Mouse (Mus musculus) cerebellum, adult 11 months (tissue): ENCODE data around the gene Nrxn3.

Source experiments
- DNase-seq: peaks from one replicate; pipeline ENCODE4 v3.0.0; 2022

Nrxn3 gene

GRCm38 (mm10) chr12:88722691-88723070 lies at the start of gene Nrxn3:
Gene Nrxn3, plus strand, starts transcription at chr12:88722876.
- DNase-seq, result peak; percentile 10

GRCm38 (mm10) chr12:88704159-88704846 lies 18.4 kb upstream of the Nrxn3 start:
- DNase-seq, result no peak

- DNase-seq, result no peak
Measured at GRCm38 (mm10) chr12:88705959-88706358, 16.7 kb upstream of the Nrxn3 start.

- no peak for DNase-seq
Measured at GRCm38 (mm10) chr12:88707786-88708185, 14.9 kb upstream of the Nrxn3 start.

GRCm38 (mm10) chr12:88709223-88709622 lies 13.5 kb upstream of the Nrxn3 start:
- DNase-seq, result no peak

GRCm38 (mm10) chr12:88713456-88713855 lies 9.2 kb upstream of the Nrxn3 start:
- no peak for DNase-seq

GRCm38 (mm10) chr12:88722031-88722690 lies 515 bp upstream of the Nrxn3 start:
- no peak for DNase-seq

- no peak for DNase-seq
Measured at GRCm38 (mm10) chr12:88726316-88726715, 3.6 kb downstream of the Nrxn3 start.

- DNase-seq, result no peak
Measured at GRCm38 (mm10) chr12:88726755-88727154, 4.1 kb downstream of the Nrxn3 start.

- no peak for DNase-seq
Measured at GRCm38 (mm10) chr12:88730720-88731119, 8.0 kb downstream of the Nrxn3 start.

GRCm38 (mm10) chr12:88735045-88735444 lies 12.4 kb downstream of the Nrxn3 start:
- no peak for DNase-seq

- no peak for DNase-seq
Measured at GRCm38 (mm10) chr12:88737081-88737480, 14.4 kb downstream of the Nrxn3 start.

- DNase-seq, result no peak
Measured at GRCm38 (mm10) chr12:88738616-88739015, 15.9 kb downstream of the Nrxn3 start.

- DNase-seq, result no peak
Measured at GRCm38 (mm10) chr12:88746788-88747187, 24.1 kb downstream of the Nrxn3 start.

- DNase-seq, result no peak
Measured at GRCm38 (mm10) chr12:88764791-88765190, 42.1 kb downstream of the Nrxn3 start.

GRCm38 (mm10) chr12:88774666-88775065 lies 52.0 kb downstream of the Nrxn3 start:
- no peak for DNase-seq

- DNase-seq, result no peak
Measured at GRCm38 (mm10) chr12:88778036-88778435, 55.4 kb downstream of the Nrxn3 start.

GRCm38 (mm10) chr12:88784199-88785147 lies 61.8 kb downstream of the Nrxn3 start:
- no peak for DNase-seq

- DNase-seq, result no peak
Measured at GRCm38 (mm10) chr12:88793314-88793713, 70.6 kb downstream of the Nrxn3 start.

- DNase-seq, result no peak
Measured at GRCm38 (mm10) chr12:88800990-88801655, 78.4 kb downstream of the Nrxn3 start.

- no peak for DNase-seq
Measured at GRCm38 (mm10) chr12:88801656-88802007, 79.0 kb downstream of the Nrxn3 start.

GRCm38 (mm10) chr12:88808947-88809346 lies 86.3 kb downstream of the Nrxn3 start:
- no peak for DNase-seq

- no peak for DNase-seq
Measured at GRCm38 (mm10) chr12:88812173-88812572, 89.5 kb downstream of the Nrxn3 start.
